Mouse (Mus musculus): ENCODE measurements at regions not wholly inside any gene's neighbourhood (a gene's known extent, or its start where the extent isn't known, plus 50 kb on each side); places are given as distances from the start of the nearest gene placed in this dataset.

GRCm38 (mm10) chr12:13164791-13165190 lies 84.2 kb downstream of the Ddx1 start:
- no peaks in the 10 kb centered on the region for H3K27me3 ChIP-seq (ENCODE audit: control insufficient read depth in 1 of 2, insufficient read depth in 2 of 2, low read length in 2 of 2)
- H3K4me1 ChIP-seq (ENCODE audit: control insufficient read depth in 1 of 2, insufficient read depth in 2 of 2, low read length in 2 of 2): peaks cover 7 to 13% of the 10 kb centered on the region in 2 experiments; a peak in 3 of 4 replicates
- no peak overlapping the region for H3K4me3 ChIP-seq (ENCODE audit: control insufficient read depth in 1 of 2, insufficient read depth in 1 of 2, low read depth in 2 of 2, low read length in 2 of 2)
- no peak for TF ChIP-seq MAFK (IDR thresholded peaks at IDR 0.05; ENCODE audit: borderline replicate concordance, low read depth, low read length)
- TF ChIP-seq CTCF (IDR thresholded peaks at IDR 0.05 in 2 of 3, conservative IDR thresholded peaks at IDR 0.05 in 1 of 3; ENCODE audit: control insufficient read depth in 1 of 3, insufficient read depth in 1 of 3, low read depth in 2 of 3, low read length in 3 of 3, poor library complexity in 1 of 3, severe bottlenecking in 1 of 3): no peak
- 0 out of 2 replicates have a peak, but pooled peaks have one; percentile 46 for TF ChIP-seq RCOR1 (IDR thresholded peaks at IDR 0.05; ENCODE audit: low read depth, low read length)
- TF ChIP-seq USF2 (IDR thresholded peaks at IDR 0.05; ENCODE audit: borderline replicate concordance in 1 of 2, insufficient read depth in 1 of 2, low read depth in 1 of 2, low read length in 2 of 2): no peak
- peak; percentile 64 to 78 for TF ChIP-seq EP300 (IDR thresholded peaks at IDR 0.05; ENCODE audit: low read depth in 1 of 2, low read length in 2 of 2)
- TF ChIP-seq MXI1 (IDR thresholded peaks at IDR 0.05; ENCODE audit: low read depth, low read length): no peak
- peak; percentile 46; the same call in 1 of the 2 replicates for TF ChIP-seq GATA1 (IDR thresholded peaks at IDR 0.05; ENCODE audit: low read depth, low read length)
- TF ChIP-seq TBP (IDR thresholded peaks at IDR 0.05; ENCODE audit: low read depth, low read length): 0 out of 2 replicates have a peak, but pooled peaks have one; percentile 27
- TF ChIP-seq ZKSCAN1 (IDR thresholded peaks at IDR 0.05; ENCODE audit: low read depth, low read length): no peak
- peak; percentile 28; the same call in 1 of the 2 replicates for TF ChIP-seq SIN3A (IDR thresholded peaks at IDR 0.05; ENCODE audit: low read length)
- no peak for TF ChIP-seq RAD21 (IDR thresholded peaks at IDR 0.05; ENCODE audit: low read depth, low read length)
- peaks cover 0 to 13% of the 10 kb centered on the region in 2 experiments; a peak in 2 of 4 replicates for H3K36me3 ChIP-seq (ENCODE audit: control insufficient read depth in 1 of 2, insufficient read depth in 2 of 2, low read length in 2 of 2)
- H3K9ac ChIP-seq (ENCODE audit: control insufficient read depth, low read depth, low read length, poor library complexity, severe bottlenecking): no peak overlapping the region
- no peak overlapping the region for H3K27ac ChIP-seq (ENCODE audit: control insufficient read depth, low read depth, low read length)
- DNase-seq (ENCODE audit: low read depth, low spot score): peak; percentile 90
- no peaks in the 10 kb centered on the region for H3K79me2 ChIP-seq (ENCODE audit: control insufficient read depth, insufficient read depth, low read length, poor library complexity)
- no peaks in the 10 kb centered on the region for H3K9me3 ChIP-seq (replicated peaks; ENCODE audit: insufficient read depth, low read length)

- H3K27ac ChIP-seq (ENCODE audit: control insufficient read depth, low read depth, low read length): no peak overlapping the region
- H3K9me3 ChIP-seq (replicated peaks; ENCODE audit: insufficient read depth, low read length): no peaks in the 10 kb centered on the region
- peaks cover 0 to 2% of the 10 kb centered on the region in 2 experiments; a peak in 3 of 4 replicates for H3K27me3 ChIP-seq (ENCODE audit: control insufficient read depth in 1 of 2, insufficient read depth in 2 of 2, low read length in 2 of 2)
- no peaks in the 10 kb centered on the region for H3K79me2 ChIP-seq (ENCODE audit: control insufficient read depth, insufficient read depth, low read length, poor library complexity)
- H3K9ac ChIP-seq (ENCODE audit: control insufficient read depth, low read depth, low read length, poor library complexity, severe bottlenecking): no peak overlapping the region
- H3K4me1 ChIP-seq (ENCODE audit: control insufficient read depth in 1 of 2, insufficient read depth in 2 of 2, low read length in 2 of 2): peaks cover 7 to 10% of the 10 kb centered on the region in 2 experiments; a peak in 3 of 4 replicates
- peaks cover 0 to 13% of the 10 kb centered on the region in 2 experiments; a peak in 2 of 4 replicates for H3K36me3 ChIP-seq (ENCODE audit: control insufficient read depth in 1 of 2, insufficient read depth in 2 of 2, low read length in 2 of 2)
- TF ChIP-seq CHD1 (IDR thresholded peaks at IDR 0.05; ENCODE audit: low read depth, low read length): no peak
- no peak for TF ChIP-seq NELFE (IDR thresholded peaks at IDR 0.05; ENCODE audit: low read depth, low read length)
- H3K4me3 ChIP-seq (ENCODE audit: control insufficient read depth in 1 of 2, insufficient read depth in 1 of 2, low read depth in 2 of 2, low read length in 2 of 2): no peak overlapping the region
- no peak for DNase-seq (ENCODE audit: low read depth, low spot score)
These were observed 88.0 kb downstream of the Ddx1 start for GRCm38 (mm10) chr12:13161051-13161450.

Data from MEL (cell line).